Mouse (Mus musculus) heart, adult 2 months (tissue): ENCODE data around the gene Acvr1. TPM values are rescaled to one million over a fixed set of nuclear protein-coding genes. Genes with fewer than 3 reads are reported as not detected.
A peak's percentile ranks its signal among the peaks of the same experiment; 100 is the strongest.

ENCODE experiments used
- DNase-seq, 2 experiments: peaks; one replicate each; pipeline ENCODE4 v3.0.0; 2021
- H3K27ac ChIP-seq: fragments of 200-600 bp; 2 replicates; pipeline ENCODE4 v1.8.1; 2022
- H3K27me3 ChIP-seq: fragments of 200-500 bp; 2 replicates; pipeline ENCODE4 v1.6.1; 2012; ENCODE audit warnings: mild to moderate bottlenecking, low read length, inconsistent platforms, mixed read lengths; ENCODE audit not compliant: control insufficient read depth, insufficient read depth
- H3K36me3 ChIP-seq: fragments of 200-500 bp; 2 replicates; pipeline ENCODE4 v1.6.1; 2012; ENCODE audit warnings: low read length, inconsistent platforms; ENCODE audit not compliant: control insufficient read depth, insufficient read depth
- H3K4me1 ChIP-seq: fragments of 200-500 bp; 2 replicates; pipeline ENCODE4 v1.6.1; 2011; ENCODE audit warnings: low read length; ENCODE audit not compliant: control insufficient read depth, insufficient read depth
- H3K4me3 ChIP-seq: fragments of 200-600 bp; 2 replicates; pipeline ENCODE4 v1.8.1; 2022
- H3K79me2 ChIP-seq: fragments of 200-500 bp; replicated peaks from 2 replicates; pipeline ENCODE4 v1.6.1; 2012; ENCODE audit warnings: mild to moderate bottlenecking, inconsistent platforms, low read length, moderate library complexity, mixed read lengths; ENCODE audit not compliant: control insufficient read depth, insufficient read depth
- H3K9ac ChIP-seq: fragments of 200-500 bp; 2 replicates; pipeline ENCODE4 v1.6.1; 2012; ENCODE audit warnings: low read depth, mild to moderate bottlenecking, control low read depth, inconsistent platforms, low read length, mixed read lengths
- CTCF ChIP-seq: fragments of 200-600 bp; IDR thresholded peaks from 2 replicates; pipeline ENCODE4 v1.8.1; 2022; ENCODE audit warnings: antibody characterized with exemption, mild to moderate bottlenecking, moderate library complexity
- EP300 ChIP-seq: fragments of 200-500 bp; IDR thresholded peaks from 2 replicates; pipeline ENCODE4 v1.6.1; 2011; ENCODE audit warnings: low read depth, low read length, control low read depth; ENCODE audit not compliant: insufficient read depth
- POLR2A ChIP-seq: fragments of 200-500 bp; IDR thresholded peaks from 2 replicates; pipeline ENCODE4 v1.6.1; 2011; ENCODE audit warnings: mild to moderate bottlenecking, low read depth, low read length, control low read depth; ENCODE audit not compliant: insufficient read depth
- WGBS: fragments of 180-500 bp; shearing (Covaris S2); methylation state at CpG from one replicate; pipeline ENCODE4 v1.1.7; 2018; 5-methylcytosine and 5-hydroxymethylcytosine counted together
- intact Hi-C: fragments of 180-260 bp; cut with DNase I; formaldehyde crosslinking; loops from one replicate; pipeline ENCODE4 v1.15.1; 2025
- polyA plus RNA-seq: library from polyadenylated mRNA; depleted of rRNA; stranded (reverse); fragments of >200 nt; gene quantifications from 2 replicates; pipeline ENCODE4 v1.2.3, GENCODE M21; 2012
- total RNA-seq, 2 experiments: library from RNA; stranded (reverse); gene quantifications; 2 replicates each; pipeline ENCODE4 v1.2.3; 2021

Gene Acvr1
- total and polyA plus RNA-seq, 3 experiments = 7.4 to 15.7 (median 14.6) TPM

DNA sequence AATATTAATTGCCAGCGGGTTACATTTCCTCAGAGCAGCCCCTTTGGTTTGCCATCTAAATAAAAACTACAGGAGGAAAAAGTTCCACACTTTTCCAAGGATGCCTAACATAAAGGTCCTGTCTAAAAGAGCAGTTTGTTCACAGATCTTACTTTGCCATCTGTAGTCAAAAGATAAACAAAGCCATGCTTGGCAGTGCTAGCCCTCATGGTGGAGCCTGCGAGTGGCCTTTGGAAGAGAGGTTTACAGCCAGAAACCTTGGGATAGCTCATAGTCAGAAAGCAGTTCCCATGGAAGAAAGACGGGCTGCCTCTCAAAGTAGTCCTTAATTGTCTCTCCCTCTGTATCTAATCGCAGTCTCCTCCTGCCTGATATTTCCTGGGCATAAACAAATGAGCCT is 36.4 kb downstream of the Acvr1 start:
- H3K36me3 ChIP-seq = peaks cover 12% of the 10 kb centered on the region
- H3K4me1 ChIP-seq = peaks cover 47% of the 10 kb centered on the region
- H3K9ac ChIP-seq = no peak overlapping the region
- TF ChIP-seq CTCF (no peak), EP300 (no peak), POLR2A (no peak)
- H3K27me3 ChIP-seq = no peaks in the 10 kb centered on the region
- 50% methylated on average over 4 of the region's 4 CpGs for WGBS
- no peak overlapping the region for H3K4me3 ChIP-seq
- H3K79me2 ChIP-seq = peaks cover 3% of the 10 kb centered on the region; the same call in 1 of the 2 replicates
- DNase-seq = no peak
- intact Hi-C loops = no loop called here
- peak overlapping the region; percentile 8; the same call in 1 of the 2 replicates for H3K27ac ChIP-seq

DNA sequence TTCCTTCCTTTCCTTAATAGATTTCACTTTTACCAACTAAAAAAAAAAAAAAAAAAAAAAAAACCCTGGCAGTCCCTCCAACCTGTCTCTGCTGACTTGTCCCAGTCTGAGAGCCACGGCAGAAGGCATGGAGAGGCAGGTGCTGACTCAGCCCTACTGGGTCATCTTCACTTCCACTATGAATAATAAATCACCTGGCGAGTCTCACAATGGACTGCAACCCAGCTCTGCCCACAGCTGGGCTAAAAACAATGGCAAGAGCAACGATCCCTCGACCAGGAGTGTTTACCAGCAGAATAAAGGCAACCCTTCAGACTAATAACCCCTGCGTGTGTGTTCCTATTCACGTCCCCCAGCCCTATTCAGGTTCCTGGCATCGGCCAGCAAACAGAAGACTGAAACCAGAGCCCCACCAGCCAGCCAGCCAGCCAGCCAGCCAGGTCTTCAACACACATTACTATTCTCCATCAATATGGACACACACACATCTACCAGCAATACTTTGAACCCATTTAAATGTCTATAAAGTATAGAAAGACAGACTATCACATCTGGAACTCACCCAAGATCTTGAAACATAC is 37.0 kb downstream of the Acvr1 start:
- H3K4me1 ChIP-seq = peaks cover 45% of the 10 kb centered on the region
- TF ChIP-seq EP300 = no peak
- TF ChIP-seq POLR2A = no peak
- TF ChIP-seq CTCF = no peak
- peaks cover 12% of the 10 kb centered on the region for H3K36me3 ChIP-seq
- DNase-seq = no peak
- H3K9ac ChIP-seq = no peak overlapping the region
- H3K79me2 ChIP-seq = peaks cover 1% of the 10 kb centered on the region; the same call in 1 of the 2 replicates
- 44% methylated on average over 7 of the region's 7 CpGs for WGBS
- intact Hi-C loops = no loop called here
- no peak overlapping the region for H3K4me3 ChIP-seq
- H3K27me3 ChIP-seq = no peaks in the 10 kb centered on the region
- no peak overlapping the region; the same call in 1 of the 2 replicates for H3K27ac ChIP-seq

DNA sequence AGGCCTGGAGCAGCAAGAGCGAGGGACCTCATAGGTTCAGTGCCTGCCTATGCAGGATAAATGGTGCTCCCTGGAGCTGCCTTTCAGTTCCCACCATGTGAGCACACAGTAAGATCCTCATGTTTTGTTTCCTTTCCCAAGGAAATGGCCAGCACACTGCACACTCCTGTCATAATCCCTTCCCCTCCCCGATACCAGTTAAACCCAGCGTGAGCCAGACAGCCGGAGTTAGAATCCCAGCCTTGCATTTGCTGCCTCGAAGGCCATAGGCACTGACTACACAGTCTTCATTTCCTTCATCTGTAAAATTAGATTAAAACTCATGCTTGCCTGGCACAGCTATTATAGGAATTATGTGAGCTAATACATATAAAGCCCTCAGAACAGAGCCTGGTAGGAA is 37.6 kb downstream of the Acvr1 start:
- intact Hi-C loops = no loop called here
- no peak for DNase-seq
- Histone ChIP-seq H3K27ac (no peak overlapping the region), H3K36me3 (peaks cover 12% of the 10 kb centered on the region), H3K9ac (no peak overlapping the region), H3K27me3 (no peaks in the 10 kb centered on the region), H3K79me2 (peaks cover 2% of the 10 kb centered on the region; the same call in 1 of the 2 replicates), H3K4me1 (peaks cover 46% of the 10 kb centered on the region), H3K4me3 (no peak overlapping the region)
- TF ChIP-seq POLR2A (no peak), CTCF (no peak), EP300 (no peak)
- 65% methylated on average over 5 of the region's 5 CpGs for WGBS

DNA sequence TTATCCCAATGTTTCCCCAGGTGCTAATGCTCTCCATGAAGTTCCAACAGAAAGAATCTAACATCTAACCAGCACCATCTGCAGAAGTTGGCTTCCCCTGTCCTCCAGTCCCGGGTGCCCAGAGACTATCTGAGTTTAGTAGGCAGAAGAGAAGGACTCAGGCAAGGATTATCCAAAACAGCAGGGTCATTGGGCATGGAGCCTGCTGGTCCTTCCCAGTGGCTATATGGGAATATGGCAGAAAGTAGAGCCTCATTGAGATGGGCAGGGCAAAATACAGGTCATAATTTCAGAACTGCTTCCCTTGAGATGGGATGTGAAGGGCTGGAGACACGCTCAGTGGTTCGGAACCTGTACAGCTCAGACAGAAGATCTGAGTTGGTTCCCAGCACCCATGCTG is 39.2 kb downstream of the Acvr1 start:
- H3K79me2 ChIP-seq = peaks cover 9% of the 10 kb centered on the region
- H3K4me3 ChIP-seq = no peak overlapping the region
- intact Hi-C loops = no loop called here
- H3K27ac ChIP-seq = no peak overlapping the region
- WGBS = 82% methylated on average over 3 of the region's 3 CpGs
- peaks cover 24% of the 10 kb centered on the region for H3K36me3 ChIP-seq
- H3K27me3 ChIP-seq = no peaks in the 10 kb centered on the region
- TF ChIP-seq CTCF (no peak), POLR2A (no peak), EP300 (no peak)
- H3K9ac ChIP-seq = no peak overlapping the region
- no peak for DNase-seq
- H3K4me1 ChIP-seq = peaks cover 38% of the 10 kb centered on the region

DNA sequence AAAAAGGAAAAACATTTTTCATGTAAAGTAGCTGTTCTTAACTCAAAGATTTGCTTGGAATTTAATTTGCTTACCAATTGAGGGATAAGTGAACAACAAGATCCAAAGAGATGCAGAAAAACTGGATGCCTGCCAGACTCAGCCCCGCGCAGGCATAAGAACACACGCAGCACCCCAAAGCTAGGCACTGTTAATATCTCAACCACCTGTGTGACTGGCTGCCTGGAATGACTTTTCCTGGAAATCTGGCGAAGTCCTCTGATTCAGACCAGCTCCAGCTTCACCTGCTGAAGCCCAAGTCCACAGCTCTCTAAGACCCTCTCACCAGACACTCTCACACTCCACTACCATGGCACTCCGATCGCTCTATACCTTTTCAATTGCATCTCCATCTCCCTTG is 42.6 kb downstream of the Acvr1 start:
- no peak overlapping the region for H3K4me3 ChIP-seq
- H3K79me2 ChIP-seq = peaks cover 9% of the 10 kb centered on the region
- no peak overlapping the region for H3K27ac ChIP-seq
- no peaks in the 10 kb centered on the region for H3K27me3 ChIP-seq
- WGBS = 71% methylated on average over 6 of the region's 6 CpGs
- DNase-seq = no peak
- intact Hi-C loops = no loop called here
- peaks cover 20% of the 10 kb centered on the region for H3K4me1 ChIP-seq
- TF ChIP-seq POLR2A (no peak), CTCF (no peak), EP300 (no peak)
- H3K36me3 ChIP-seq = peaks cover 24% of the 10 kb centered on the region
- no peak overlapping the region for H3K9ac ChIP-seq

DNA sequence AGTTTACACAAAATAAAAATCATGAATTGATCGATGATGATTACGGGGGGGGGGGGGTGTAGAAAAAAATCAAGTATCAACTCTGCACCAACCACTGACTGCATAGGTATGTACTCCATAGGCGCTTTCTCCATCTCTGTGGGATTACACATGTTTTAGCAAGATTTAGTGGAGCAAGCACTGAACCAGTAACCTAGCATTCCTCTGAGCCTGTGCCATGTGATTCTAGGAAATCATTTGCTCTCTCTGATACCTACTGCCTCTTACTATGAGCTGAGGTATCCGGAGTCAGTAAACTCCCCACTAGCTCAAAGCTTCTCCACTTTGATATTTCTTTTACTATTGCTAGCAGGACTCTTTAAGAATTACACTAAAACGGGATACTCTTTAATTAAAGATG is 43.1 kb downstream of the Acvr1 start:
- H3K4me1 ChIP-seq = peaks cover 20% of the 10 kb centered on the region
- H3K9ac ChIP-seq = no peak overlapping the region
- no peak overlapping the region for H3K27ac ChIP-seq
- intact Hi-C loops = no loop called here
- no peak for TF ChIP-seq CTCF
- no peak for TF ChIP-seq EP300
- no peak for TF ChIP-seq POLR2A
- peaks cover 29% of the 10 kb centered on the region for H3K36me3 ChIP-seq
- H3K27me3 ChIP-seq = no peaks in the 10 kb centered on the region
- H3K4me3 ChIP-seq = no peak overlapping the region
- WGBS = 78% methylated on average over 5 of the region's 5 CpGs
- H3K79me2 ChIP-seq = peaks cover 9% of the 10 kb centered on the region
- no peak for DNase-seq
